Mouse (Mus musculus) granulocyte monocyte progenitor cell, adult 5-6 weeks (primary cell): Measurements from ENCODE around the gene Ccl11. TPM values are rescaled to one million over a fixed set of nuclear protein-coding genes. Genes with fewer than 3 reads are reported as not detected.

ENCODE experiments used
- ATAC-seq: replicated peaks from 2 replicates; pipeline ENCODE4 v1.8.0; 2016; ENCODE audit warnings: mild to moderate bottlenecking, moderate TSS enrichment, inconsistent platforms; ENCODE audit not compliant: poor library complexity, severe bottlenecking
- total RNA-seq, 2 experiments: library from RNA; stranded (forward) in 1 of 2; stranded (reverse) in 1 of 2; fragments of 200-712, 200-1000 nt in 1 of 2; fragments of >200 nt in 1 of 2; fragmentation: Nextera tagmentation in 1 of 2; gene quantifications; 2 replicates each; pipeline ENCODE4 v1.2.3; 2014 to 2017

Gene Ccl11
- total RNA-seq, 2 experiments from 2014 or later: not detected

- ATAC-seq: peak; percentile 86
Observed at GRCm38 (mm10) chr11:82047746-82048415, 9.7 kb upstream of the Ccl11 start.

- ATAC-seq: no peak
Observed at GRCm38 (mm10) chr11:82053849-82054248, 3.8 kb upstream of the Ccl11 start.

GRCm38 (mm10) chr11:82062226-82062625 is 4.6 kb downstream of the Ccl11 start:
- ATAC-seq: no peak

- ATAC-seq: no peak
Observed at GRCm38 (mm10) chr11:82063454-82063853, 5.8 kb downstream of the Ccl11 start.

GRCm38 (mm10) chr11:82066953-82067571 is 9.4 kb downstream of the Ccl11 start:
- no peak for ATAC-seq

DNA sequence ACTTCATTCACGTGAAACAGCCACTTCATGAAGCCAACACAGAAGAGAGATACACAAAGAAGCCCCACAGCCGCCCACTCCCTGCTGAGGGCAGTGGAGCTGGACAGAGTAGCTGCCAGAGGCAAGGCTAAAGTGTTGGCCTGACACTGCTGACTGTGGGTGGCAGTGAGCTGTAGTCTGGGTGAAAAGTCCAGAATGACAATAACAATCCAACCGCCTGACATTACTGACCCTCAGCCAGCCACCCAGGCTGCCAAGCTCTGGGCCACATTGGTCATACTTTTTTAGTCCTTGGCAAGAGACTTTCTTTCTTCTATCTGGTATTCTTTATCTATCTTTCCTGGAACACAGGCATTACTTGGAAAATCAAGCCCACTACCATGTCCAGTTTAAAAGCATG is 13.5 kb downstream of the Ccl11 start:
- ATAC-seq: no peak

- ATAC-seq: peak; percentile 62
Observed at GRCm38 (mm10) chr11:82072374-82072773, 14.8 kb downstream of the Ccl11 start.

- ATAC-seq: peak; percentile 53; the same call in 1 of the 2 replicates
Observed at GRCm38 (mm10) chr11:82072984-82073383, 15.4 kb downstream of the Ccl11 start.

GRCm38 (mm10) chr11:82073686-82074085 is 16.1 kb downstream of the Ccl11 start:
- no peak for ATAC-seq

DNA sequence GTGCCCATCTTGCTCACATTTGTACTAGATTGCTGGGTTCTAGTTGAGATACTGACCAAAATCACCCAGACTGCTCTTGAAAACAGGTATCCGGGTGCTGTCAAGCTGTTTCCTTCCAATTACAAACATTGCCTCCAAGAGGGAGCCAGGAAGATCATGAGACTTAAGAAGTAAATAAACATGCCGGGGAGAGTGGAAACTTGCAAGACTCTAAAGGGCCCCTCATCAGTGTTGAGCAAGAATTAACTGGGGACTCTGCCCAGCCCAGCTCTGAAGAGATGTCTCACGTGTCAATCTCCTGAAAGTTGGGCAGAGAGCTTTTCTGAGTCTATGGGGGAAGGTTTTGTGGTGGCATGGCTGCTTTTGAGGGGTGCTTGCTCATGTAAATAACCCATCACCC is 19.4 kb downstream of the Ccl11 start:
- ATAC-seq: no peak

DNA sequence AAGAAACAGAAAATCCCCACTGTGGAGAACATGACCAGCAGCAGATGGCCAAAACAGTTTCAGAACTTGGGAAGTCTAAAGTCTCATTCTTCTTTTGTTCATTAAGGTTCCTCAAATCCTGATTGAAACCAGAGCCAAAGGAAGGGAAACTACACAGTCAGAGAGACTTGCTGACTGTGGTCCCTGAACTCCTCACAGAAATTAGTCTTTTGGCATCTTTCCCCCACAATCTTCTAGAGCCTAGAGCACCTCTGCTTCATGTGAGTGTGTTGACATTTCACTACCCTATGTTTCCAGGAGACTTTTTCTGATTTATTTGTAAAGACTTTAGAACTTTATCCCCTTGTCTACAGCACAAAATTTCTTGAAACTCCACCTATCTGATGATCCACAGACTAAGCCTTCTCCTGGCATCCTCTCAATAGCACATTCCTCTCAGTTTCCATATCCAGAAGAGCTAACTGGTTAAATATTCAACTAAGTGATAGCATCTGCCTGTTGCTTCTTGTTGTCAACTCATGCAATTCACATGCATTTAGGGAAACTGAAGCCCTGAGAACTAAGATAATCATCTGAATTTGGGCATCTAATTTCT is 20.6 kb downstream of the Ccl11 start:
- ATAC-seq: peak; percentile 37; the same call in 1 of the 2 replicates

DNA sequence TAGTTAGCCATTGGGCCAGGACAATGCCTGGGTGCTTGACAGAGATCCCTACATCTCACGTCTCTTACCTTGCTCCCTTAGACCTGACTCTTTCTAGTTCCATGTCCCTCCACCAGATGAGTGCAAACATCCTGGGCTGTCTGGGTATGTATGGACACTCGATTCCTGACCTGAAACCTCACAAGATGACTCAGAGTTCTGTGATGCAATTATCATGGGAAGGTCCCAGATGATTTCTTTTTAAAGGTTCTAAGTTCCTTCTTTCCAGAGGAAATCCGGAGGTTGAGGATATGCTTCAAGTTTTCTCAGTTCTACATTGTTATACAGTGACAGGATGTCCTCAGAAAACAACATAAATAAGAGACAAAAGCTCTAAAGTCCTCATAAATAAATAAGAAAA is 23.2 kb downstream of the Ccl11 start:
- no peak for ATAC-seq

DNA sequence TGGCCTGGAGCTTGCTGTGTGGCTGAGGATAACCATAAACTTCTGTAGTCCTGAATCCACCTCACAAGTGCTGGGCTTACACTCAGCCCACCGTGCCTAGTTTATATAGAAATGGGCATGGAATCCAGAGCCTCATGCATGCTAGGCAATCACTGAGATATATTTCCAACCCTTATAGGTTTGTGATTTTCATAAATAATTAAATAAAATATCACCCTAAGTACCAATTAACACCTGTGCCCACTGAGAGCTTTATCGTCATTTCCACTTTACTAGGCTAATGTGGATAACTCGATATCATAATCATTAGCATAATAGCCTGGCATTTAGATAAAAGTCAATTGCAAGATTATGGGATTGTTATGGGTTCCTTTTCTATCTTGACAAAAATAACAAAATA is 26.7 kb downstream of the Ccl11 start:
- ATAC-seq: no peak

DNA sequence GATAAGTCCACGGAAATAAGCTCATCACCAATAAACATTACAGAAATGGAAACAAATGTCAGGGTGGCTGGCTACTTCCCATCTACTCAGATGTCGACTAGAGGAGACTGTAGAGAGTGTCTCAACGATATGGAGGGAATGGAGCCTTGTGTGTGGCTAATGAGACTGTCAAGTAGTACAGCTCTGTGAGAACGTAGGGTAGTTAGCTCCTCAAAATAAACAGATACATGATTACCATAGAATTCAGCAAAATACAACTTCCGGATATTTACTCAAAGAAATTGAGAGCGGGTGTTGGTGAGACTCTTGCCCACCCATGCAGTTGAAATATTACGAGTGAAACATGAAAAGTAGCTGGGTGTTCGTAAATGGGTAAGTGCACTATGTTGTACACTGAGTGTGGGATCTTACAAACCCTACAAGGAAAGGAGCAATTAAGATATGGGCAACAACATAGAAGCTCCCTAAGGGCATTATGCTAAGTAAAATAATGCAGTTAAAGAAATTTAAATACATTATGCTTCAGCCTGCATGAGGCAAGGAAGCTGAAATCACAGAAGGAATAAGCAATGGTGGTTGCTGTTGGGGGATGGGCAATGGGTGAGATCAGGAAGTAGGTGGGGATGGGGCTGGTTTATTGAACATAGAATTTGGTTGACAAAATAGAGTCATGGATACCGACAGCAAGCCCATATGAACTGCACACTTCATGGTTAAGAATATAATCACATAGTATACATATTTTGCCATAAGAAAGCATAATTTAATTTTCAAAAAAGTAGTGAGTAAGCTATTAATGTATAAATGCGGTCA is 42.1 kb downstream of the Ccl11 start:
- ATAC-seq: no peak

DNA sequence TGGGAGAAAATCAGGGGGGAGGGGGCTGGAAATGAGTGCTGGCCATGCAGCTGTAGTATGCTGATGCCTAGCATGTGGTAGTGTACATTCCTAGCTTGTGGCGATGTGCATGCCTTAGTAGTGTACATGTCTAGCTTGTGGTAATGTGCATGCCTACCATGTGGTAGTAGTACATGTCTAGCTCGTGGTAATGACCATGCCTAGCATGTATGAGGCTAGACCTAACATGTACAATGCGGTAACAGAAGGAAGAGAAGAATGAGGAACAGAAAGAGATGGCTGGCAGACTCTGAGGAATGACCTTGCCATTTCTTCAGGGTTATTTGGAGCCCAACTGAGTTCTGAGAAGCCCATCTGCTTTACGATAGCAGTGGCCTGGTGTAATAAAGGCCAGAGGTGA is 43.5 kb downstream of the Ccl11 start:
- peak; percentile 83 for ATAC-seq

DNA sequence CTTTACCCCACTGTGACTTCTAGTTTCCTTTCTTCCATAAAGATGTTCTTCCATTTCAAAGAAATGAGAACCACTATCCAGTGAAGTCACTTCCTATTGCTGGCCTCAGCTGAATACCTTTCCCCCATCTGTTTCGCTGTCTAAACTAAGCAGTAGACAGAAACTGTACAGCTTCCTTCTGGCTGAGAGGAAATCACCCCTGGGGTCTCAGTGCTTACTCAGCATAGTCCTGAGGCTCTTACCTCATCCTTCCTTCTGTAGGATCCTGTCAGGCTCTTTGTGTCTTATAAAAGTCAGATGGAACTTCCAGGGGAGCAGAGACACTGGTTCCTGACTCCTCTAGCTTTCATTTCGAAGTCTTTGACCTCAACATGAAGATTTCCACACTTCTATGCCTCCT is 43.9 kb downstream of the Ccl11 start, which contains the start of gene Ccl12:
TSS of gene Ccl12 (plus strand) at position 317 of the 400 bp plus-strand sequence.
- ATAC-seq: peak; percentile 91

DNA sequence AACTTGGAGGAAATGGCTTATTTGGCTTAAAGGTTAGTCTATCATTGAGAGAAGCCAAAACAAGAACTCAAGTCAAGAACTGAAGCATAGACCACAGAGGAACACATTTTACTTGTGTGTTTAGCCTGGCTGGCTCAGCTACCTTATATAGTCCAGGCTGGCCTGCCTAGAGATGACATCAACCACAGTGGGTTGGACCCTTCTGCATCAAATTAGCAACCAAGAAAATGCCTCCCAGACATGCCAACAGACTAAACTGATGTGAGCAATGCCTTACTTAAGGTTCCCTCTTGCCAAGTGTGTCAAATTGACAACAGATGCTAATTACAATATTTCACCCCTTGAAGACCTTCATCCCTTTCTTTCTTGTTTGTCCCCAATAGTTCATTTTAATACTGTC is 52.0 kb downstream of the Ccl11 start:
- no peak for ATAC-seq

DNA sequence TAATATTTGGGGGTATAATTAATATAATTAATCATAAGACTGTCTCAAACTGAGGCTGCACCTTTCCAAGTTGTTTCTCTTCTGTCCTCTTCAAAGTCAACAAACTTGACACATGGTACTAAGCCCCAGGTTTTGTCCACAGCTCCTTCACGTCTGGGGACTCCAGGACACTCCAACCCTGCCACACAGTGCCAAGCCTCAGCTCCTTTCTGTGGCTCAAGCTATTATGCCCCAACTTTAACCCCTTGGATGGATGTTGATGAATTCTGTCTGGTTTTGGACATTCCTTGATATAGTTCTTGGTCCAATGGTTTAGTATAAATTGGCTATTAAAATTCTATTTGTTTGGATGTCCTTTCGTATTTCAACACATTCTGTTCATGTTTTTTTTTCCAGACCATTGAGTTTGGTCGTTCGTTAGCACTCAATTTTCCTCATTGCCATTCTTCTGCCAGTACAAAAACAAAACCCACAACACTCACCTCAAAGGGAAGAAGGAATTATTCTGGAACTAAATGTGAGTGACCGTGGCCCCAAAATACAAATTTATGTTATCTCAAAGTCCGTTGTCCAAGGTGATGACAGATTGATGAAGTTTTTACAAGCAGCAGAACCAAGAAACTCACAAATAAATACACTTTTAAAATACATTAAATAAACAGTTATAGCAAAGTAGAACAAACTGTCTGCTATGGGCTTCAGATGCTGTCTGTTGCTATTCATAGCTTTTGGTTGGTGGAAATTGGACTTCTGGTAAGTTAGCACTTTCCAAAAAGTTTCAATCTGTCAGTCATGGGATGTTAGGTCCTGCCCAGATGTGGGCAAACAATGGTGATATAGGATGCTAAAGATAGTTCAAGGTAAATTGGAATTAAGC is 53.0 kb downstream of the Ccl11 start:
- ATAC-seq: no peak
